Mouse (Mus musculus): ENCODE measurements around the gene Marc2.

The Marc2 gene

GRCm38 (mm10) chr1:184771891-184772249 is 74.4 kb downstream of the Marc2 start:
- peaks cover 22% of the 10 kb centered on the region for H3K27me3 ChIP-seq (ENCODE audit: insufficient read depth, low read length)
- H3K36me3 ChIP-seq (ENCODE audit: insufficient read depth, low read length) = no peaks in the 10 kb centered on the region
- H3K4me1 ChIP-seq (replicated peaks; ENCODE audit: low read depth, low read length) = peaks cover 17% of the 10 kb centered on the region
- 0 out of 2 replicates have a peak overlapping the region, but pooled peaks have one; percentile 26 for H3K4me3 ChIP-seq (replicated peaks; ENCODE audit: low read length)
- H3K9me3 ChIP-seq (ENCODE audit: low read length) = no peaks in the 10 kb centered on the region
- no peak for TF ChIP-seq CTCF (conservative IDR thresholded peaks at IDR 0.05; ENCODE audit: low read length)
- no peak for TF ChIP-seq NANOG (IDR thresholded peaks at IDR 0.05; ENCODE audit: borderline replicate concordance, low read length)
- no peak for TF ChIP-seq POU5F1 (IDR thresholded peaks at IDR 0.05; ENCODE audit: borderline replicate concordance, low read length)

GRCm38 (mm10) chr1:184771202-184771890 is 74.9 kb downstream of the Marc2 start:
- no peaks in the 10 kb centered on the region for H3K9me3 ChIP-seq (ENCODE audit: low read length)
- TF ChIP-seq POU5F1 (IDR thresholded peaks at IDR 0.05; ENCODE audit: borderline replicate concordance, low read length) (no peak), NANOG (IDR thresholded peaks at IDR 0.05; ENCODE audit: borderline replicate concordance, low read length) (no peak), CTCF (conservative IDR thresholded peaks at IDR 0.05; ENCODE audit: low read length) (peak; percentile 73)
- H3K4me3 ChIP-seq (replicated peaks; ENCODE audit: low read length) = 0 out of 2 replicates have a peak overlapping the region, but pooled peaks have one; percentile 26
- H3K36me3 ChIP-seq (ENCODE audit: insufficient read depth, low read length) = no peaks in the 10 kb centered on the region
- peaks cover 17% of the 10 kb centered on the region for H3K4me1 ChIP-seq (replicated peaks; ENCODE audit: low read depth, low read length)
- peaks cover 22% of the 10 kb centered on the region for H3K27me3 ChIP-seq (ENCODE audit: insufficient read depth, low read length)

GRCm38 (mm10) chr1:184763866-184764265 is 82.4 kb downstream of the Marc2 start:
- peaks cover 2% of the 10 kb centered on the region for H3K27me3 ChIP-seq (ENCODE audit: insufficient read depth, low read length)
- no peaks in the 10 kb centered on the region for H3K4me1 ChIP-seq (replicated peaks; ENCODE audit: low read depth, low read length)
- TF ChIP-seq CTCF (conservative IDR thresholded peaks at IDR 0.05; ENCODE audit: low read length) = no peak
- no peak for TF ChIP-seq POU5F1 (IDR thresholded peaks at IDR 0.05; ENCODE audit: borderline replicate concordance, low read length)
- TF ChIP-seq NANOG (IDR thresholded peaks at IDR 0.05; ENCODE audit: borderline replicate concordance, low read length) = no peak
- H3K4me3 ChIP-seq (replicated peaks; ENCODE audit: low read length) = no peak overlapping the region
- H3K36me3 ChIP-seq (ENCODE audit: insufficient read depth, low read length) = no peaks in the 10 kb centered on the region
- no peaks in the 10 kb centered on the region for H3K9me3 ChIP-seq (ENCODE audit: low read length)
